Mouse (Mus musculus) kidney, adult 8-10 months (tissue): Measurements from ENCODE around the gene Cant1.
A peak's percentile ranks its signal among the peaks of the same experiment; 100 is the strongest.
"Not testable (repeated sequence)": the region's sequence is repeated elsewhere in the genome, so short reads cannot be mapped to it uniquely, and the experiment has no call there.

Experiments used
- DNase-seq, 2 experiments: peaks; one replicate each; pipeline ENCODE4 v3.0.0; 2022

Gene Cant1

GRCm38 (mm10) chr11:118406521-118406920 is 12.4 kb downstream of the Cant1 start:
- DNase-seq: peak; percentile 1 to 4

DNA sequence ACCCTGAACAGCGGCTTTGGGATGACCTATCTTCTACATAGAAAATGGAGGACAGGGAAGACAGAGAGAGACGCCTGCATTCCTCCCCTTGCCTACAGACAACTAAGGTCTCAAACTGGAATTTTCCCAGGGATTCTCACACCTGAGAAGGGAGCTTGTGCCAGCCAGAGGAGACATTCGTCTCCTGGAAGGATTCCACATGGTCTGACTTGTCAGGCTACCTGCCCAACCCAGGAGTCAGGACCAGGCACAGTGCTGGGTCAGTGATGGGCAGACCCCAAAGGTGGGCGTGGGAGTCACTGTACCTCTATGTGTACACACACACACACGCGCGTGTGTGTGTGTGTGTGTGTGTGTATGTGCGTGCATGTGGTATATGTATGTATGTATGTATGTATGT is 13.6 kb downstream of the Cant1 start:
- peak in 1 of 2 experiments; percentile 0 for DNase-seq

DNA sequence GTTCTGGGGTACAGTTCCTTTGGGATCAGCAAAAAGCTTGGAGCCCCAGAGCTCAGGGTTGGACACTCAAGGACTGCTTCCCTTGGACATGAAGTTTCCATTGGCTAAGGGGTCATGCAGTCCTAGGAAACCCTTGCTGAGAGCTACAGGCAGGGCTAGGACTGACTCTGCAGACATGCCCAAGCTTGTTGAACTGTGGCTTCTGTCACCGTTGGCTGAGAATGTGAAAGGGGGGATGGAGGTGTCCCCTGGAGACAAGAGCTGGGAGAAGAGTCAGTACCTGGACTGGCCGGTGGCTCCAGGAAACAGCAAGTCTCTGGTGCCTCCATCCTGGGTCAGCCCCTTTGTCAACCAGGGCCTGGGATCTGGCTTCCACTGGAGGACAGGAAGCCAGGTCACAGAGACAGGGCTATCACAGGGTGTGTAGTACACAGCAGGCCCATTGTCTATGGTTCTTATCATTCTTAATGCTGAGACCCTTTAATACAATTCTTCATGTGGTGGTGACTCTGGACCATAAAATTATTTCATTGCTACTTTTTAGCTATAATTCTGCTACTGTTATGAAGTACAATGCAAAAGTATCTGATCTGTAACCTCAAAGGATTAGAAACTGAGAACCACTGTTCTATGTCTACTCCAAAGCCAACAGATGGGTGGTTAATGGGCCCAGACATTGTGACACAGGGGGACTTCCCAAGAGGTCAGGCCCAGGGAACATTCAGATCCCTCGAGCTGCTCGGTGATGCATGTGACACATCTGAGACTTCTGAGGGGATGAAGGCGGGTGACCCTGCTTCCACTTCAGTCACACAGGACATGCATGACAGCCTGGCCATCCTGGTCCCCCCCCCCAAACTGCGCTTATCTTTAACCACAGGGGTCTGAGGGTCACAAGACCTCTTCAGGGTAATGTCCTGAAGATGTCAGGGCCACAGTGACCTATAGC is 14.7 kb downstream of the Cant1 start:
- peak in 1 of 2 experiments; percentile 12 for DNase-seq

DNA sequence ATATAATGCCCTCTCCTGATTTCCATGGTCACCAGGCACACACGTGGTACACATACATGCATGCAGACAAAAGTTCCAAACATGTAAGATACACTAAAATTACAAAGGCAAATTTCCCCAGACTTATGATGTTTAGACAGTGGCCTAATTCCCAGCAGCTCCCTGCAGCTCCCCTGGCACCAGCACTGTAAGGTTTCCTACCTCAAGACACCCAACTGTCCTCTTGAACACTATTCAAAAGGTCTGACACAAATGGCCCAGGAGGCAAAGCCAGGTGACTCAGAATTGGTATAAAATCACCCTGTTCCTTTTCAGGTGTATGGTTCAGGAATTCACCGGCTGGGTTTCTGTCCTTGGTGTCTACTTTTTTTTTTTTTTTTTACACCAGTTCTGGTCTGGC is 15.7 kb downstream of the Cant1 start:
- peak in 1 of 2 experiments; percentile 0 for DNase-seq

DNA sequence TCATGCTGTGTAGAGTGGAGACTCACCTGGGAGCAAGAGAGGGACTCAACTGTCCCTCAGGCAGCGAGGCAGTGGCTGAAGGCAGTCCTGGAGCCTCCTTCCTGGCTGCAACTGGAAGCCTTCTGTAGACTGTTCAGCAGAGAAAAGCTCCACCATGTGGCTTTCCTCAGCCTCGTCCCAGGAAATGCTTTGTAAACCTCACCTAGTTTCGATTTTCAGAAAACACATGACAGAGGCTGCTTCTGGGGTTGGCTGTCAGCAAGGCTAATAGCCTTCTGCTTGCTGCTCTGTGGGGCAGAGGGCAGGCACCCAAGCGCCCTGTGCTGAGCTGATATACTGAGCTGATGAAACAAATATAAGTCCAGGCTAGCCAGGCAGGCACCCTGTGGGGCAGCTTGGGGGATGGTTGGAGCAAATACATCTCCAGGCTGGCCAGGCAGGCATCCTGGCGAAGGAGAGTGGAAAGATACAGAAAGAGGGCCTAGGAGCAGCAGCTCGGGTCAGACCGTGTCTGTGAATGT is 17.1 kb downstream of the Cant1 start, which contains the start of gene Lgals3bp:
Gene Lgals3bp (minus strand): TSS at position 333 of the 521 bp plus-strand sequence.
- DNase-seq: peak; percentile 76 to 80

- peak in 1 of 2 experiments; percentile 3 for DNase-seq
Measured at GRCm38 (mm10) chr11:118401195-118401594, 17.7 kb downstream of the Cant1 start.

- DNase-seq: peak in 1 of 2 experiments; percentile 29
Measured at GRCm38 (mm10) chr11:118400566-118400936, 18.3 kb downstream of the Cant1 start.

DNA sequence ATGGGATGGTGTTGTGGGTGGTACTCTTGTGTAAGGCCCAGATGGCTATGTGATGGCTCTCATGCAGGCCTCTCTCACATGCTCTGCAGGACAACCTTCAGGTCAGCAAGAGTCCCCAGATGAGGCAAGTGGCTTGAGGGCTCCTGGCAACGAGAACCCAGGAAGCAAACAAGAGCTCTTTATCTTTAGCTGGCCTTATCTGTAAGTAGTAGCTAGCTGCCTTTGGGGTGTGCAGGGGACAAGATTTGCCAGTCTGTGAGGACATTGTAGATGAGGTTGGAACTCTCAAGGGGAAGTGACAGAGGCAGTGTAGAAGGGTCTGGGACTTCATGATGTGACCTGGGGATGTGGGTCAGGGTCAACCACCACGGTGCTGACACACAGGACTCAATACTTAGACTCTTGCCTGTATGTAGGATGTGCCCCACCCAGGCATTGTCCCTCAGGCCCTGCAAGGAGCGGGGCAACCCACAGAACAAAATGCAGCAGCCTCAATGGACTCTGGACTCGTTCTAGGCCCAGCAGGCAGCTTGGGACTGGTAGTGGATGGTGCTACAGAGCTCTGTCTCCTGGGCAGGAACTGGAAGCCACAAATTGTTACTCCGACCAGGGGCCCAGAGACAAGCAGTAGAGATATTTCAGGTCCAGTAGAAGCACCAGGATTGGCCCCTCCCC is 18.9 kb downstream of the Cant1 start:
- peak in 1 of 2 experiments; percentile 2 for DNase-seq

- peak in 1 of 2 experiments; percentile 0 for DNase-seq
Measured at GRCm38 (mm10) chr11:118397806-118398530, 20.9 kb downstream of the Cant1 start.

DNA sequence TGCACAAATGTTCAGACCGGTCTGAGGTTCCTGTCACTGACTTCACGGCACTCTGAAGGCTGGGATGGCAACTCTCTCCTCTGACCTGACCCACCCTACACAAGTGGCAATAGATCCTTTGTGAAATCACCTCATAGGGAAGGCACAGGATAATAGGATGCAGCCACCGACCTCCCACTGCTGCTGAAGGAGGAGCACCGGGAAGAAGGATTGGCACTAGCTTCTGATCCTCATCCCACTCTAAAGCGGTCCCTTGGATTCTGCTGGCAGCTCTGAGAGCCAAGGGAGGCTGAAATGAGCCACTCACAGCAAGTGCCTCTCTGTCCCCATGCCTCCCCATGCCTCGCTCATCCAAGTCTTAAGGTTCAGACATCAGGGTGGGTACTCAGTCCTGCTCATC is 24.3 kb downstream of the Cant1 start:
- no peak for DNase-seq

- no peak for DNase-seq
Measured at GRCm38 (mm10) chr11:118393991-118394390, 24.9 kb downstream of the Cant1 start.

- DNase-seq: not testable (repeated sequence)
Measured at GRCm38 (mm10) chr11:118387816-118388215, 31.1 kb downstream of the Cant1 start.

- peak; percentile 56 to 75 for DNase-seq
Measured at GRCm38 (mm10) chr11:118379251-118380009, 39.5 kb downstream of the Cant1 start.

- no peak for DNase-seq
Measured at GRCm38 (mm10) chr11:118378656-118379055, 40.2 kb downstream of the Cant1 start.

DNA sequence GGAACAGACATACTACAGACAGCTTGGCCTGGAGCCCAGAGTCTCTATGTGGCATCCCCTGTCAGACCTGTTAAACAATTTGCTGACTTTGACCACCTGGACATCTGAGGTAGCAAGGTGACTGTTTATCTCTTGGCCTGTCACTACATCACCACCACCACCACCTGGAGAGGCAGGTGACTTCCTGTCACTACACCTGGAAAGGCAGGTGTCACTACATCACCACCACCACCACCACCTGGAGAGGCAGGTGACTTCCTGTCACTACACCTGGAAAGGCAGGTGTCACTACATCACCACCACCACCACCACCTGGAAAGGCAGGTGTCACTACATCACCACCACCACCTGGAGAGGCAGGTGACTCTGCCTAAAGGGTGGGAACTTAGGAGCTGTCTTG is 42.6 kb downstream of the Cant1 start:
- not testable (repeated sequence) for DNase-seq

- DNase-seq: no peak
Measured at GRCm38 (mm10) chr11:118375881-118376280, 43.0 kb downstream of the Cant1 start.

GRCm38 (mm10) chr11:118375461-118375860 is 43.4 kb downstream of the Cant1 start:
- DNase-seq: no peak

DNA sequence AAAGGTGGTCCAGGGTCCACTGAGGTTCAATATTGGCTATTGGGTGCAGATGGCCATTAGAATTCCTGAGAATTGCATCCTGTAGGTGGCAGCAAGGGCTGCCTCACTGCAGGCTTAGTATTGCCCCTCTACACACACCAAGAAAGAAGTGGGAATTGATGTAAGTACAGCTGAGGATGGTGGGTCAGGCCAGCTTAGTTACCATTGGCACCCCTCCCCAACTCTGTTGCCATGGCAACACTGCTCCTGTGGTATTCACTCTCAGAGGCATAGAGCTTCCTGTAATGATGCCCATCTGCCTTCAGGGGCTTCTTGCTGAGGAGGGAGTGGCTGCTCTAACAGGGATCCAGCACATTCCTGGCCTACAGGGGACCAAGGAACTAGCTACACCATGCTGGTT is 43.9 kb downstream of the Cant1 start:
- no peak for DNase-seq

DNA sequence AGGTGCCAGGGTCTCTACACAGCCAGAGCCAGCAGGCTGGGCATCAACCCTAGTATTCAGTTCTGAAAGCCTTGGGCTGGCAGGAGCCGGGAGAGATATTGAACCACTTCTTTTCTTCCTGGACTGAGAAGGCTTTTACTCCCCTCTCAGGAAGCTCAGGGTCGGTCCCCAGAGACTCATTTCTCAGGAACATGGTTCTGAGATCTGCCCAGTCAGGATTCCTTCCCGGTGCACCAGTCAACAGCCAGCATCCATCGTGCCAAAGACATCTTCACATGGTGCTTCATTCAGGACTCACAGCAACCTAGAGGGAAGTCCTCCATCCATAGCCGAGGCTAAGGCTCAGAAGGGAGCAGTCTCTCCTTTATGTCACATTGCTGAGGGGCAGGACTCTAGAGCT is 44.4 kb downstream of the Cant1 start:
- DNase-seq: no peak

- DNase-seq: no peak
Measured at GRCm38 (mm10) chr11:118372641-118373040, 46.2 kb downstream of the Cant1 start.

DNA sequence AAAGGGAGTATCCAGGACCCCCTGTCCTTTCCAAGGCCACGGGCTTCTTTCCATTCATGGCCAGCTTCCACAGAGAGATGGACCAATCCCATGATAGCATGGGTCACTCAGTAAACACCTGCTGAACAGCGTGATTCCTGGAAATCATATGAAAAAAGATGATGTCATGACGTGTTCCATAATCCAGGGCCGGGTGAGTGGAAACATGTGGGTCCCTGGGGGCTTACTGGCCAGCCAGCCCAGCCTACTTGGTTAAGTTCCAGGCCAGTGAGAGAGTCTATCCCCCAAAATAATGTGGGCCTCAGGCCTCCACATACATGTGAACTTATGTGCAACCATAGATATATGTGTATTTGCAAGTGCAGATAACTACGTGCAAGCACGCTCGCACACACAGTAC is 47.0 kb downstream of the Cant1 start:
- DNase-seq: no peak

DNA sequence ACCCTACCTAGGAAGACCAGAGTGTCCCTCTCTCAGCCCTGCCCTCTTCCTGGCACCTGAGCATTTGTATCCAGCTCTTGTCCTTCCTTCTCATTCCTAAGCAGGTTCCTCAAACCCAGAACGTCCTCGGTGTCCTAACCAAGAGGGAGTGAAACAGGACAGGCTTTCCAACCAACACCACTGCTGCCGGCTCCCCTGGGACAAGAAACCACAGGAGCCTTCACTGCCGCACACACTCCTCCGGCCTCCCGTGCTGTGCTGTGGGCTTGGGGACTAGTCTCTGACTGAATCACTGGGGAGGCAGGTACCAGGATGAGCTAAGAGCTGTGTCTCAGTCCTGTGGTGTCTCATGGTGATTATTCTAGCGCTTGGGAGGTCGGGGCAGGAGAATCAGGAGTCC is 49.2 kb downstream of the Cant1 start:
- DNase-seq: no peak
